ENCODE assay signal across 21 mouse cellular contexts in genomic region chr15:21269856-21270255, GRCm38 (mm10).
A peak's percentile ranks its signal among the peaks of the same experiment; 100 is the strongest.
DNase-seq lines count a peak whose midpoint lies in the region; ATAC-seq and TF ChIP-seq lines count a peak whose summit lies in the region.
"Had no signal": no experiment of that assay in that cellular context is flagged by ENCODE, and none has a peak within 500 bp of the region (broad histone marks: within the 10 kb centered on the region; RNA-seq: fewer than 3 reads in every experiment).

No protein-coding gene starts in this region.

- 73% methylated on average over 1 of the region's 1 CpGs for WGBS in liver, postnatal 0 days (ENCODE audit: insufficient replicate concordance)

- no peak overlapping the region for H3K4me2 ChIP-seq in liver, postnatal 0 days (ENCODE audit: low read depth, low read length)

- H3K79me2 ChIP-seq in MEL (ENCODE audit: control insufficient read depth, insufficient read depth, low read length, poor library complexity): no peaks in the 10 kb centered on the region

- ATAC-seq in liver, postnatal 0 days: no peak
- ATAC-seq: activated CD4-positive, CD25-positive, alpha-beta regulatory T cell, adult 4 months; CD4-positive, CD25-positive, alpha-beta regulatory T cell, adult 4 months; Patski had no signal

- TF ChIP-seq POLR2A in MEL (IDR thresholded peaks at IDR 0.05; ENCODE audit: control insufficient read depth in 1 of 2, insufficient read depth in 1 of 2, low read depth in 1 of 2, low read length in 2 of 2, poor library complexity in 1 of 2): no peak

- no peaks in the 10 kb centered on the region for H3K9me3 ChIP-seq in MEL (replicated peaks; ENCODE audit: insufficient read depth, low read length)
- H3K9me3 ChIP-seq in liver, postnatal 0 days (ENCODE audit: low read length): no peaks in the 10 kb centered on the region
- H3K9me3 ChIP-seq: G1E had no signal

- H3K27ac ChIP-seq in MEL (ENCODE audit: control insufficient read depth, low read depth, low read length): no peak overlapping the region
- no peak overlapping the region for H3K27ac ChIP-seq in liver, postnatal 0 days (ENCODE audit: low read depth)

- H3K4me1 ChIP-seq in MEL (ENCODE audit: control insufficient read depth in 1 of 2, insufficient read depth in 2 of 2, low read length in 2 of 2): peaks cover 0 to 2% of the 10 kb centered on the region in 2 experiments; a peak in 3 of 4 replicates
- no peaks in the 10 kb centered on the region for H3K4me1 ChIP-seq in liver, postnatal 0 days (ENCODE audit: insufficient read depth)

- TF ChIP-seq EP300 in MEL (IDR thresholded peaks at IDR 0.05; ENCODE audit: low read depth in 1 of 2, low read length in 2 of 2): peak; percentile 37 to 71; a peak in 3 of 4 replicates
- TF ChIP-seq EP300 in liver, postnatal 0 days (IDR thresholded peaks at IDR 0.05; ENCODE audit: low read depth): no peak

- H3K4me3 ChIP-seq in MEL (ENCODE audit: control insufficient read depth in 1 of 2, insufficient read depth in 1 of 2, low read depth in 2 of 2, low read length in 2 of 2): no peak overlapping the region
- H3K4me3 ChIP-seq in liver, postnatal 0 days (ENCODE audit: low read depth, low read length): no peak overlapping the region

- H3K36me3 ChIP-seq in MEL (ENCODE audit: control insufficient read depth in 1 of 2, insufficient read depth in 2 of 2, low read length in 2 of 2): peaks cover 0 to 3% of the 10 kb centered on the region in 2 experiments; a peak in 1 of 4 replicates
- no peaks in the 10 kb centered on the region for H3K36me3 ChIP-seq in liver, postnatal 0 days (replicated peaks; ENCODE audit: insufficient read depth, low read length)
- H3K36me3 ChIP-seq: G1E had no signal

- no peak for TF ChIP-seq RAD21 in MEL (IDR thresholded peaks at IDR 0.05; ENCODE audit: low read depth, low read length)

- no peak overlapping the region for H3K9ac ChIP-seq in MEL (ENCODE audit: control insufficient read depth, low read depth, low read length, poor library complexity, severe bottlenecking)
- no peak overlapping the region for H3K9ac ChIP-seq in liver, postnatal 0 days (replicated peaks)

- no peaks in the 10 kb centered on the region for H3K27me3 ChIP-seq in MEL (ENCODE audit: control insufficient read depth in 1 of 2, insufficient read depth in 2 of 2, low read length in 2 of 2)
- no peaks in the 10 kb centered on the region for H3K27me3 ChIP-seq in liver, postnatal 0 days (ENCODE audit: insufficient read depth, low read length)
- H3K27me3 ChIP-seq: CH12.LX, Patski had no signal

- DNase-seq in MEL (ENCODE audit: low read depth, low spot score) (peak; percentile 87), MEL-GATA-1-ER (ENCODE audit: extremely low read depth, low read depth) (peak; percentile 54)
- DNase-seq in liver, postnatal 0 days: no peak
- no peak for DNase-seq in kidney, postnatal 10 days
- DNase-seq: adrenal gland, adult 2 months; adrenal gland, adult 8-10 months; adrenal gland, postnatal 10 days; adrenal gland, postnatal 14 days; adrenal gland, postnatal 25 days; adrenal gland, postnatal 36 days; B cell, adult 2 months; cerebellum, adult 11 months; cerebellum, adult 11-12 months; cerebellum, adult 18-20 months; cerebellum, adult 2 months; cerebellum, adult 8-10 months had no signal

- no peak for TF ChIP-seq CTCF in MEL (IDR thresholded peaks at IDR 0.05 in 2 of 3, conservative IDR thresholded peaks at IDR 0.05 in 1 of 3; ENCODE audit: control insufficient read depth in 1 of 3, insufficient read depth in 1 of 3, low read depth in 2 of 3, low read length in 3 of 3, poor library complexity in 1 of 3, severe bottlenecking in 1 of 3)
- no peak for TF ChIP-seq CTCF in liver, postnatal 0 days (IDR thresholded peaks at IDR 0.05; ENCODE audit: low read depth)

TF ChIP-seq in MEL, 35 proteins besides CTCF, POLR2A, EP300 and RAD21:
- TF ChIP-seq POLR2AphosphoS5 (IDR thresholded peaks at IDR 0.05; ENCODE audit: borderline replicate concordance, low read depth, low read length) (no peak), ELF1 (IDR thresholded peaks at IDR 0.05; ENCODE audit: low read depth, low read length) (peak; percentile 40; the same call in 1 of the 2 replicates), TCF12 (IDR thresholded peaks at IDR 0.05; ENCODE audit: low read depth, low read length) (0 out of 2 replicates have a peak, but pooled peaks have one; percentile 45), MXI1 (IDR thresholded peaks at IDR 0.05; ENCODE audit: low read depth, low read length) (0 out of 2 replicates have a peak, but pooled peaks have one; percentile 29), MAZ (IDR thresholded peaks at IDR 0.05; ENCODE audit: low read depth, low read length) (no peak), GATA1 (IDR thresholded peaks at IDR 0.05; ENCODE audit: low read depth, low read length) (peak; percentile 42), ZMIZ1 (IDR thresholded peaks at IDR 0.05; ENCODE audit: low read depth, low read length) (no peak), ETS1 (IDR thresholded peaks at IDR 0.05; ENCODE audit: low read depth, low read length) (peak; percentile 25; the same call in 1 of the 2 replicates)

Comparison
In these comparisons a context has a peak if more than half of its experiments do, and no peak if none do; other contexts are left out.
1. DNase-seq: peak in MEL (single experiment) and MEL-GATA-1-ER (single experiment); none in liver, postnatal 0 days (single experiment) and kidney, postnatal 10 days (single experiment).